Mouse (Mus musculus) lung, postnatal 36 days (tissue): Measurements from ENCODE around the gene Rasa2.
A peak's percentile ranks its signal among the peaks of the same experiment; 100 is the strongest.
"Not testable (repeated sequence)": the region's sequence is repeated elsewhere in the genome, so short reads cannot be mapped to it uniquely, and the experiment has no call there.

ENCODE experiments used
- DNase-seq: peaks from one replicate; pipeline ENCODE4 v3.0.0; 2022; ENCODE audit warnings: mixed read lengths

Gene Rasa2

GRCm38 (mm10) chr9:96578190-96578589 is 53.2 kb downstream of the Rasa2 start:
- DNase-seq = no peak

DNA sequence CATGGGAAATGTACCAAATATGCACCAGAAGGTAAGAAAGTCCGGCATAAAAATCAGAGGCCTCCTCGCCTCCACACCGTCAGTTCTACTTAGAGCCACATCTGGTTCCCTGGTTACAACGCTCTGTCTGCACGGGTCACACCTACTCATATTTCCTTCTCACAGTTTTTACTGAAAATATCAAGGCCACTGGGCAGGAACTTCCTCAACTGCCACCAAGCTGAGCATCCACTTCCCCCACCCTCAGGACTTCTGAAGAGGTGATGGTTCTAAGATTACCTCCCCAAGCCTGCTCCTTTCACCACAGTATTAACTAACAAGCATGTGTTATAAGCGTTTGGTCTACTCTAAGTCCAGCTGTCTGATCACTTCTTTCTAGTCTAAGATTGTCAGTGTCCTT is 53.7 kb downstream of the Rasa2 start:
- DNase-seq = no peak

DNA sequence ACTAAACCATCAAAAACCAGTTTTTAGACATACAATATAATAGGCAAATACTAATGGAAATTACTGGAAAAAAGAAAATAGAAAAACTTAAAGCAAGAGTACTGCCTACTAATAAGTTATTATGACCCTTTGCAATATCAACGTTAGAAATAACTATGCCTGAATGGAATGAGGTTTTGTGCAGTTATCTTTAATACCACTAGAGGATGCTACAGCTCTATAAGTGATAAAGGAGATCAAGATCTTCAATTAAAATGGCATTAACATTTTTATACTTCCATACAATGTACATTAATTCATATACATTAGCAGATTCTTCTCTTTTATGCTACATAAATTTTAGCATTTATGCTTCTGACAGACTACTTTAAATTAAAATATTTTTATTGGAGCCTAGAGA is 58.2 kb downstream of the Rasa2 start:
- DNase-seq = peak; percentile 60

DNA sequence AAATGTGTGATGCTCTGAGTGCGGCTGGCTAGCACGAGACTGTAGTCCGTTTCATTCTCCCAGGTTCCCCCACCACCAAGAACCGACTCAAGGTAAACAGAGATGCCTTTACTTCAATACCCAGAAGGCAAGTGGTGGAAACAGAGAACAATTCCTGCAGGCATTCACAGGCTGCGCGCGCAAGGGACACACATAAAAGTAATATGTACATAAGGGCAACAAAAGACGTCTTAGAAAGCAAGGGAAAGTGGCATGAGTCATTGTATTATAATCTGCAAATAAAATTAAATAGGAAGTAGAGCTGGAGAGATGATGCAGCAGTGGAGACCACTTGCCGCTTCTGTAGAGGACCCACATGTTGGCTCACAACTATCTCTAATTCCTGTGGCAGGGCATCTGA is 58.7 kb downstream of the Rasa2 start:
- no peak for DNase-seq

- no peak for DNase-seq
Measured at GRCm38 (mm10) chr9:96566470-96566996, 64.9 kb downstream of the Rasa2 start.

DNA sequence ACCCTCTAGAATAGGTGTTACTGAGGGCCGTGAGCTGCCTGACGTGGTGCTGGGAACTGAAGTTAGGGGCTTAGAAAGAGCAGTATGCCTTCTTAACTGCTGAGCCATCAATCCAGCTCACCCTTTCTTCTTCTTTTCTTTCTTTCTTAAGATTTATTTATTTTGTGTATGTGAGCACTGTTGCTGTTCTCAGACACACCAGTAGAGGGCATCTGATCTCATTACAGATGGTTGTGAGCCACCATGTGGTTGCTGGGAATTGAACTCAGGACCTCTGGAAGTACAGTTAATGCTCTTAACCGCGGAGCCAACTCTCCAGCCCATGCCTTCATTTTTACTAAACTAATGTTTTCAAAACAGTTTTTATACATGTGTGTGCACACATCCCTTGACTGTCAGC is 67.9 kb downstream of the Rasa2 start:
- no peak for DNase-seq

DNA sequence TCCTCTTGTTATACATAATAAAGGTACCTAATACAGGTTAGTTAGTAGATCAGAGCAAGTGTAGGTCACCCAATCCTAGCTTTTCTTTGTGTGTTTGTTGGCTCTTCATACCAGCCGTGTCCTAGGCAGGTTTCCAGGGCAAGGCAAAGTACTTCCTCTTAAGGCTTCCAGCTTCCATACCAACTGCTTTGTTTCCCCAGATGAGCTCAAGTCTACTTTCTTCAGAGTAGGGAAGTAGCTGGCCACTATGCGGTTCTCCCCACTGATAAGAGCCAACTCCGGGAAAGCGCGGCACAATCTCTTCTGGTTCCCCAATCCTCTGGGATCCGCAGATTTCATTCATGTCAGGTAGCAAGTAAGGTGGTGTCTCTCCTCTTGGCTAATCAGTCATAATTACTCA is 72.3 kb downstream of the Rasa2 start:
- no peak for DNase-seq

DNA sequence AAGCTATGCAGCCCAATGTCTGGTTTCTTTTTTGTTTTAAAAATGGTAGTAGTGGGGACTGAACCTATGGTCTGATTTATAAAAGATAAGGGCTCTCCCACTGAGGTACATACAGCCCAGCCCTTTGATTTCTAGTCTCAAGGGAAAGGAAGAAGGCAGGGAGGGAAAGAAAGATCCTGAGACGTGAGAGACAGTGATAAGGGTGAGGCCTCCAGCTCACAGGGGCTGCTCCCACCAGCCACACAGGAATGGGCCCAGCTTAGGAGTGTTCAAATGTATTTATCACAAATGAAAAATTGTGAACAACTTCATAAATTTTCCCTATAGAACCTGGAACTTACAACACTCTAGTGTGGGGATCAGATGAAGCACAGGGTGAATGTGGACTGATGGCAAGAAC is 72.8 kb downstream of the Rasa2 start:
- no peak for DNase-seq

DNA sequence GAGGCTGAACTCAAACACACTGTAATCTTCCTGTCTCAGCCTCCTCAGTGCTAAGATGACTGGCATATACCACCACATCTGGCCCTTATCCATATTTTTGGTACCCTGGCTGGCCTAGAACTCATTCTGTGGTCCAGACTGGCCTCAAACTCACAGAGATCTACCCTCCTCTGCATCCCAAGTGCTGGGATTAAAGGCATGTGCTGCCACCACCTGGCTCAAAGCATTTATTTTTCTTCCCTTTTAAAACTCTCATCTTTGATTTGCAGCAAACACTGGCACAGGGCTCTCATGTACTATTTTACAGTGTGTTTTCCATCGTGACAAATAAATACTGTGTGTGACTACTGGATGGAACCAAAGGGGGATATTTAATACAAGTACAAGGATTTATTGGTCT is 77.3 kb downstream of the Rasa2 start:
- no peak for DNase-seq

GRCm38 (mm10) chr9:96545410-96545809 is 86.0 kb downstream of the Rasa2 start:
- no peak for DNase-seq

DNA sequence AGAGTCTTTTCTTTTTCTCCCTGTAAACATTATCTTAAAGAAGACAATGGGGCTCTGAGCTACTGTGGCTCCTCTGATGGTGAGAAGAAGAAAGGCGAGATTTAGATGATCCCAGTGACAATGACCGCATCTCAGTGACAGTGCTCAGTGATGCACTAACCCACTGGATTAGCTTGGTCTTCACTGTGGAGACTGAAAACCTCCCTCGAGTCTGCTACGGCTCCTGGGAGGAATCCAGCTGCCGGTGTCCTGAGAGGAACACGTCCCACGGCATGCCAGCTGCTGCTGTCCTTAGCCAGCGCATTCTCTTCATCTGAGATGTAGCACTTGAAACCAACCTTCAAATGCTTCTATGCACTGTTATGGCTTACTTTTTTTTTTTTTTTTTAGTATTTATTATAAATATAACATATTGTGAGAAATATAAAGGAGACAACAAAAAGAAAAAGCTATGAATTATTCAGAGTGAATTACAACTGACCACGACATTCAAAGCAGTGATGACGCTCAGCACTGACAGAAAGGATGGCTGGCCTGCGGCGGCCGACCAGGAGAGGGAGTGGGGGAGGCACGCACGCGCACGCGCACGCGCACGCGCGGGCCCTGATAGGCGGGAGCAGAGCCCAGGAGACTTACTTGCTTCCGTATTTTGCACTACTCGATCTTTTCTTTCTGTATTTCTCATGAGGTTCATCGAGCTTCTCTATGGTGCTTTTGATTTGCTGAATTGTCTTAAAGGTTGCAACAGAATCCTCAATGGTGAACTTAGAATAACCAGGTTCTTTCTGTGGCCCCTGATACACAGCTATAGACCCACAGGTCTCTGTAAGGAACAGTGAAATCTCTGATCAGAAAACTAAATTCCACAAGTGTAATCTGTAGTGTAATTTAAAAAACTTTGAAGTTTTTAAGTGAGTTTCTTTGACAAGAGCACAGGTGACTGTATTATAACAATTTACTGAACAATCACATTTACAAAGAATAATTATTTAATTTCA is 87.5 kb downstream of the Rasa2 start:
- DNase-seq = peak; percentile 67

DNA sequence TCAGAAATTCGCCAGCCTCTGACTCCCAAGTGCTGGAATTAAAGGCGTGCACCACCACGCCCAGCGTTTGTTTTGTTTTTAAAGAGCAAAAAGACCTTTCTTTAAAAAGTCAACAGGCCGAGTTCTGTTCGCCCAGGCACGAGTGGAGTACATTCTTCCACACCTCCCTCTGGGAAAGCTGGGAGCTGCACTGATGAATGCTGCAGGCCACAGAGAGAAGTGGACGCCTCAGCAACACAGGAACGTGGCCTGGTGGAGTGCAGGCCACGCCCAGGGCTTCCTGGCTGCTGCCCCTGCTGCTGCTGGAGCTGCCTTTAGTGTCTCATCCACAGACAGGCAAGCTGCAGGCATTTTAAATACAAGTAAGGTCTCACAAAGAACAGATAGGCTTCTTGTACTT is 92.5 kb downstream of the Rasa2 start:
- peak; percentile 58 for DNase-seq

GRCm38 (mm10) chr9:96537615-96537919 is 93.8 kb downstream of the Rasa2 start:
- no peak for DNase-seq

- peak; percentile 21 for DNase-seq
Measured at GRCm38 (mm10) chr9:96536895-96537614, 94.4 kb downstream of the Rasa2 start.

DNA sequence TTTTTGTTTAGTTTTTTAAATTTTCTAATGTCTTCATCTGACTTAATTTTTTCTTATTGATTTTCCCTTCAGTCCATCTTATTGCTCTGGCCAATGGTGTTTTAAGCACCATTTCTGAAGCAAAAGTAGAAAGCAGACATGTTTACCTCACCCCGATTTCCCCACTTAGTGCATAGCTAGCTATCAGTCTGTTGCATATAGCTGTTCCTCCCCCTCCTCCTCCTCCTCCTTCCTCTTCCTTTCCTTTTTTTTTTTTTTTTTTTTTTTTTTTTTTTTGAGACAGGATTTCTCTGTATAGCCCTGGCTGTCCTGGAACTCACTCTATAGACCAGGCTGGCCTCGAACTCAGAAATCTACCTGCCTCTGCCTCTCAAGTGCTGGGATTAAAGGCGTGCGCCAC is 95.3 kb downstream of the Rasa2 start:
- DNase-seq = not testable (repeated sequence)

DNA sequence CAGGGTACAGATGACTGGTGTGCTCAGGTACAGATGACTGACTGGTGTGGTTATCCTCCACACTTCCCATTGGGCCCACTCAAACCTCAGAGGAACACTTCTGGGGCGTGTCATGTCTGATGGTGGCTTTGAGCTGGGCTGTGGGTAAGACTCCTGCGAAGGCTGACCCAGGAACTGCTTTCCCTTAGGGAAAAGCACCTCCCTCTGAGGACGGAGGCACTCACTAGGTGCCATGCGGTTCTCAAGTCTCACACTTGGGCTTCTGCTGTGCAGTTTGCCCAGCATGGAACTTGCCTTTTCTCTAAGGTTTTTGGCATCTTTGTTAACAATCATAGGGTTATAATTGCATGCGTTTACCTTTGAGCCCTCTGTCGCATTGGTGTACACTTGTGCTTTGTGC is 96.0 kb downstream of the Rasa2 start:
- no peak for DNase-seq

- no peak for DNase-seq
Measured at GRCm38 (mm10) chr9:96534256-96534655, 97.2 kb downstream of the Rasa2 start.

GRCm38 (mm10) chr9:96533476-96533875 is 97.9 kb downstream of the Rasa2 start:
- DNase-seq = no peak

DNA sequence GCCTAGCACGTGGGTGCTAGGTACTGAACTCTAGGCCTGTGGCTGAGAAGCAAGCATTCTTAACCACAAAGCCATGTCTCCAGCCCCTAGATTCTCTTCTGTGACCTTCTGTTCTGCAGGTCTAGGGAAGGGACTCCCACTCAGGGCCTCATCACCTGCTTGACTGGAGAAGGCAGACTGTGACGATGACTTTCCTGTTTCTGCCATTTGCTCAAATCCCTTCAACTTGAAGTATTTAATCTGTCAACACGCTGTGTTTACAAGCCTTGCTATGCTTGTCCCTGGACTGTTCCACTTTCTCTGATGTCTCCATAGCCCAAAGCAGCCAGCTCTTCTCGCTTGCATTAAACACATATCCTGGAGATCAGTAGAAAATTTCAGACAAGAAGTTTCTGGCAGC is 98.9 kb downstream of the Rasa2 start:
- DNase-seq = peak; percentile 19

GRCm38 (mm10) chr9:96530674-96531081 is 100.7 kb downstream of the Rasa2 start:
- peak; percentile 41 for DNase-seq

DNA sequence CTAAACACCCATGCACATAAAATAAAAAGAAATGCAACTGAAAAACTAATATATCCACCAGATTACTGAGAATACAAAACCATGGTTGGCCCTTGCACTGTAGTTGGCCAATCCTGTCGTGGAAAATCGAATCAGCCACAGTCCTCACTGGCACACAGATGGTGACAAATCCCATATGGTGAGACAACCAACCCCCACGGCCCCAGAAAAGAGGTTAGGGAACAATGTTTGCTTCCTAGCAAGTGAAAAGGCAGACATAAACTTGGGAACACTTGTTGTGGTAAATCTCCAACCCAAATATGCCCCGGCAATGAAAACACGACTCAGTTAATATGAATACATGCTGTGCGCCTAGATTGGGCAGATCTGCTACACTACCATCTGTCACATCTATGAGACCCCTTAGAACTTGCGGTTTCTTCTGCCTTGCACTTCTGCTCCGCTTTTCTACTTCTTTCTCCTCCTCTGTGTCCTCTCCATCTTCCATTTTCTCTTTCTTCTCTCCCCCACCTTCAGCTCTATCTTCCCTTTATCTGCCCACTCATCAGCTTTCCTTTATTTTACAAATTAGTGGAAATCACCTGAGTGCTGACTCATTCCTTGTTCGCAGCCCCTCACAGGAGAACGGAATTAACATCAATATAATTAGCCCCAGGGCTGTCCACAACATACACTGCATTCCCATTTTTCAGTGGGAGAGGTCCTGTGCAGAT is 101.3 kb downstream of the Rasa2 start:
- no peak for DNase-seq

- no peak for DNase-seq
Measured at GRCm38 (mm10) chr9:96526011-96526410, 105.4 kb downstream of the Rasa2 start.

GRCm38 (mm10) chr9:96524972-96525506 is 106.4 kb downstream of the Rasa2 start, which contains the start of gene Gm28729:
Gm28729 (minus strand) TSS chr9:96525264.
- peak; percentile 12 for DNase-seq
